9 mouse cellular contexts compared by ENCODE assay signal in the genomic region with DNA sequence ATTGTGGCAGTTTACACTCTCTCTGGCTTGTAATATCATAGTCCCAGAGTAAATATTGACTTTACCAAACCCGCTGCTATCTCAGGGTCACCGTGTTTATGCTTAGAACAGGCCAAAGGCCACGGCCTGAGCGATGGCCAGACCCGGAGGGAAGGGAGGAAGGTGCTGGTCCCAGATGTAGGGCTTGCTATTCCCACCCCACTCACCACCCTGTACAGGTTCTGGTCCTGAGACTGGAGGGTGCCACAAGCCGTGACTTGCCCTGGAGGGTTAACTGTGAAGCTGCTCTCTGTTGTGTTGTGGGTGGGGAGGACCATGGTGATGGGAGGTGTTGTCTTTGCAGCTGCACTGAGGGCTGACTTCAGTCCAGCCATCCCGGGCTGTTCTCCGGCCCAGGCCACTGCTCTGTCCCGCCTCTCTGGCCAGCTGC. TPM values are rescaled to one million over a fixed set of nuclear protein-coding genes. Genes with fewer than 3 reads are reported as not detected.
DNase-seq lines count a peak whose midpoint lies in the region; ATAC-seq and TF ChIP-seq lines count a peak whose summit lies in the region.
"Had no signal": no experiment of that assay in that cellular context is flagged by ENCODE, and none has a peak within 500 bp of the region (broad histone marks: within the 10 kb centered on the region; RNA-seq: fewer than 3 reads in every experiment).

No protein-coding gene starts in this region.

- no peaks in the 10 kb centered on the region for H3K9me3 ChIP-seq in kidney, postnatal 0 days (replicated peaks; ENCODE audit: low read length)
- H3K9me3 ChIP-seq in heart, embryonic 14.5 days (ENCODE audit: control insufficient read depth, low read length) = no peaks in the 10 kb centered on the region
- no peaks in the 10 kb centered on the region for H3K9me3 ChIP-seq in liver, embryonic 13.5 days (replicated peaks)

- TF ChIP-seq POLR2A in bone marrow, adult 2 months (IDR thresholded peaks at IDR 0.05; ENCODE audit: borderline replicate concordance, control insufficient read depth, low read depth, low read length) = no peak

- H3K4me1 ChIP-seq in kidney, postnatal 0 days (replicated peaks; ENCODE audit: insufficient read depth, low read length) = peaks cover 15% of the 10 kb centered on the region; the same call in 1 of the 2 replicates
- H3K4me1 ChIP-seq in bone marrow, adult 2 months (ENCODE audit: control insufficient read depth, insufficient read depth, low read length) = peaks cover 13% of the 10 kb centered on the region
- H3K4me1 ChIP-seq in heart, embryonic 14.5 days (ENCODE audit: control insufficient read depth in 2 of 2, insufficient read depth in 2 of 2, low read length in 2 of 2) = peaks cover 32 to 46% of the 10 kb centered on the region in 2 experiments
- peaks cover 50% of the 10 kb centered on the region for H3K4me1 ChIP-seq in liver, embryonic 13.5 days (replicated peaks)

- peak overlapping the region; percentile 61 for H3K4me3 ChIP-seq in kidney, postnatal 0 days (replicated peaks; ENCODE audit: low read depth, low read length)
- H3K4me3 ChIP-seq in bone marrow, adult 2 months (replicated peaks; ENCODE audit: control insufficient read depth, low read depth, low read length) = peak overlapping the region; percentile 3
- H3K4me3 ChIP-seq in heart, embryonic 14.5 days (ENCODE audit: control insufficient read depth in 1 of 2, insufficient read depth in 1 of 2, low read depth in 1 of 2, low read length in 2 of 2) = peak overlapping the region; percentile 7 to 83
- H3K4me3 ChIP-seq in liver, embryonic 13.5 days (replicated peaks) = peak overlapping the region; percentile 62; the same call in 1 of the 2 replicates

- TF ChIP-seq CTCF in kidney, postnatal 0 days (IDR thresholded peaks at IDR 0.05; ENCODE audit: low read depth) = no peak
- no peak for TF ChIP-seq CTCF in bone marrow, adult 2 months (IDR thresholded peaks at IDR 0.05; ENCODE audit: control insufficient read depth, insufficient read depth, low read length)

- H3K27me3 ChIP-seq in kidney, postnatal 0 days (ENCODE audit: insufficient read depth, low read length) = no peaks in the 10 kb centered on the region
- peaks cover 13% of the 10 kb centered on the region; the same call in 1 of the 2 replicates for H3K27me3 ChIP-seq in heart, embryonic 14.5 days (ENCODE audit: control insufficient read depth, insufficient read depth, low read length)
- H3K27me3 ChIP-seq in liver, embryonic 13.5 days = peaks cover 72% of the 10 kb centered on the region
- H3K27me3 ChIP-seq: Patski had no signal

- 17% methylated on average over 9 of the region's 9 CpGs for WGBS in kidney, postnatal 0 days
- 71% methylated on average over 9 of the region's 9 CpGs for WGBS in bone marrow, adult 2 months
- WGBS in heart, embryonic 14.5 days = 37% methylated on average over 9 of the region's 9 CpGs
- 50% methylated on average over 9 of the region's 9 CpGs for WGBS in liver, embryonic 13.5 days (ENCODE audit: insufficient replicate concordance)

- DNase-seq in kidney, postnatal 0 days (ENCODE audit: low spot score) = no peak
- no peak for DNase-seq in kidney, adult 9 months
- no peak for DNase-seq in liver, embryonic 13.5 days
- no peak for DNase-seq in left cerebral cortex, postnatal 10 days (ENCODE audit: extremely low spot score in 1 of 2, low spot score in 2 of 2)
- no peak for DNase-seq in spleen, adult 18-20 months
- no peak for DNase-seq in T-cell, adult 2 months (ENCODE audit: low spot score)

- peak overlapping the region; percentile 64 for H3K27ac ChIP-seq in kidney, postnatal 0 days
- peak overlapping the region; percentile 30 for H3K27ac ChIP-seq in bone marrow, adult 2 months (ENCODE audit: control insufficient read depth, insufficient read depth, low read depth, low read length, poor library complexity)
- peak overlapping the region; percentile 28 to 91; a peak in 2 of 4 replicates for H3K27ac ChIP-seq in heart, embryonic 14.5 days (replicated peaks in 1 of 2; ENCODE audit: control insufficient read depth in 1 of 2, insufficient read depth in 1 of 2, low read depth in 2 of 2, low read length in 2 of 2)
- peak overlapping the region; percentile 73 for H3K27ac ChIP-seq in liver, embryonic 13.5 days

- no peaks in the 10 kb centered on the region for H3K36me3 ChIP-seq in kidney, postnatal 0 days (ENCODE audit: insufficient read depth, low read length)
- no peaks in the 10 kb centered on the region for H3K36me3 ChIP-seq in heart, embryonic 14.5 days (ENCODE audit: control insufficient read depth, insufficient read depth, low read length)
- H3K36me3 ChIP-seq in liver, embryonic 13.5 days = no peaks in the 10 kb centered on the region

- peak overlapping the region; percentile 77; the same call in 1 of the 2 replicates for H3K9ac ChIP-seq in kidney, postnatal 0 days (ENCODE audit: low read depth, low read length)
- H3K9ac ChIP-seq in heart, embryonic 14.5 days (ENCODE audit: low read length) = peak overlapping the region; percentile 93
- H3K9ac ChIP-seq in liver, embryonic 13.5 days = no peak overlapping the region; the same call in 1 of the 2 replicates

- H3K4me2 ChIP-seq in kidney, postnatal 0 days (ENCODE audit: low read length) = peak overlapping the region; percentile 81
- H3K4me2 ChIP-seq in heart, embryonic 14.5 days (ENCODE audit: low read length) = peak overlapping the region; percentile 91
- H3K4me2 ChIP-seq in liver, embryonic 13.5 days = peak overlapping the region; percentile 64

- intact Hi-C loops in left cerebral cortex, postnatal 10 days (cut with DNase I) = no loop called here

- no peak for ATAC-seq in kidney, postnatal 0 days (replicated peaks; ENCODE audit: low FRiP score, low read depth)
- no peak for ATAC-seq in heart, embryonic 14.5 days (ENCODE audit: insufficient number of reproducible peaks, insufficient read depth, low FRiP score, low read depth)
- ATAC-seq in liver, embryonic 13.5 days (ENCODE audit: low read depth) = peak; percentile 27
- ATAC-seq: Patski had no signal

RNA-seq across cellular contexts. Expression of a gene that starts 4.8 kb away (rescaled TPM):
- 14.9 and 17.7 TPM in 2 replicates for polyA plus RNA-seq in kidney, postnatal 0 days (2015; fragmentation: Nextera tagmentation; extraction: Ambion mirVana)
- 9.6 and 24.0 TPM in 2 replicates for polyA plus RNA-seq in bone marrow, adult 2 months (2011; ENCODE audit: insufficient read depth, insufficient read length, low replicate concordance, missing spikeins)
- 5.9 and 7.5 TPM in 2 replicates for polyA plus RNA-seq in heart, embryonic 14.5 days (2014; fragmentation: Nextera tagmentation; extraction: Ambion mirVana)
- polyA plus RNA-seq in liver, embryonic 13.5 days (2015; fragmentation: Nextera tagmentation; extraction: Ambion mirVana) = 1.7 and 1.9 TPM in 2 replicates
- 1 to 10 TPM; 3.8 to 4.8 TPM for total RNA-seq in left cerebral cortex, postnatal 10 days (2021)

Comparison
In these comparisons a context has a peak if more than half of its experiments do, and no peak if none do; other contexts are left out.
1. H3K4me3 ChIP-seq: peak in every context shown above with its lines; median percentile 62 in liver, embryonic 13.5 days; 61 in kidney, postnatal 0 days; 45 in heart, embryonic 14.5 days; 3 in bone marrow, adult 2 months.